Mouse (Mus musculus): Measurements from ENCODE around the gene Srp72.

DNA sequence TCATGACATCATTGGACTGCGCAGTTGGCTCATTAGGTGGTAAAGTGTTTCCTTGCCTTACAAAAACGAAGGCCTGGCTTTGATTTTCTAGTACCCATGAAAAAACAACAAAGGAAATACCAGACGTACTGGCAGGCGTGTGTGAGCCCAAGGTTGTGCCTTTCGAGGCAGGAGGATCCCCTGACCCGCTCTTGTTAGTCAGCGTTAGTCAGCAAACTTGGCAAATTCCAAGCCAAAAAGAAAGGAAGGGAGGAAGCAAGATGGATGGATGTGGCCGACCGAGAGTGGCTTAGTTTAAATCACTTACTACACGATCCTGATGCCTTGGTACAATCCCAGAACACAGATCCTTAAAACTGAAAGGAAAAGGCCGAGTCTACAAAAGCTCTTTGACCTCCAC is 11.9 kb upstream of the Srp72 start:
- no peak for TF ChIP-seq POLR2A (IDR thresholded peaks at IDR 0.05; ENCODE audit: borderline replicate concordance, low read depth, low read length)
- no peak for TF ChIP-seq CTCF (IDR thresholded peaks at IDR 0.05; ENCODE audit: low read depth, low read length)

Data from bone marrow macrophage, adult 2 months (primary cell).